Mouse (Mus musculus): ENCODE measurements around the gene Zfp644.

Zfp644 gene

GRCm38 (mm10) chr5:106590686-106591085 is 106.4 kb downstream of the Zfp644 start:
- DNase-seq = no peak

DNA sequence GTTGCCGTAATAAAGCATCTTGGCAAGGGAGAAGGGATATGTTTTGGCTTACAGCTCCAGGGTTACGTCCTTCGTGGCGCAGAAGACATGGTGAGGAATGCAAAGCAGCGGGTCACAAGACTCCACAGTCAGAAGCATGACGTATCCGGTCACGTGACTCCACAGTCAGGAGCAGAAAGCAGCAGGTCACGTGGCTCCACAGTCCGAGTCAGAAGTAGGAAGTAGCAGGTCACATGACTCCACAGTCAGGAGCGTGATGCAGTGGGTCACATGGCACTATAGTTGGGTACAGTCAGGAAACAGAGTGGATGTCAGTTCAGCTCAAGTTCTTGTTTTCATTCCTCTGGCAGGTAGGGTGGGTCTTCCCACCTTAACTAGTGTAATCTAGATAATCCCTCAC is 107.4 kb downstream of the Zfp644 start:
- no peak for DNase-seq

- no peak for DNase-seq
Measured at GRCm38 (mm10) chr5:106589006-106589405, 108.1 kb downstream of the Zfp644 start.

- no peak for DNase-seq
Measured at GRCm38 (mm10) chr5:106580943-106581342, 116.1 kb downstream of the Zfp644 start.

DNA sequence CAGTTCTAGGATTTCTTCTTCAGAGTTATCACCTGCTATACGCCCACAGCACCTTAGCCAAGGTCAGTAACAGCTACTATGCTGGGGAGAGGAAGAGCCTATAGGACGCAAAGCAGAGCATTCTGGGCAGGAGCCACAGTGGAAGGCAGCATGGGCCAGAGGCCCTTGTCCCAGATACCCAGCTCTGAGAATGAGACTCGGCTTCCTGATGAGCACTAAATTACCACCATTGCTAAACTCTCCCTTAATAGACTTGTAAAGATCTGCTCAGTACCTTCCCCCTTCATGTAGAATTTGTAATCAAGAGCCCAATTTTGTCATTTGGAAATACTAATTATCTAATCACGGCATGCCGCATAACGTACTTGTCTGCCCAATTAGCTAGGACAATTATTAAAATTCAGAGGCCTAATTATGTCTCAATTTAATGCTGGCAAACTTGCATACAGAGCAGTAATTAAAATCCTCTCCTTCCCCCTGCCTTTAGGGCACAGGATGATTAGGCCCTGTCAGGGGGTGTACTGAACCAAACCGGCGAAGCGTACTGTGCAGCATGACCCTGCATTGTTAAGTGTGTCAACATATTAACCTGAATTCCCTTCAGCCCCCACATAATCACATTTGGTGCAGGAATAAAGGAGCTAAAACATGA is 119.7 kb downstream of the Zfp644 start:
- no peak for DNase-seq

- no peak for DNase-seq
Measured at GRCm38 (mm10) chr5:106575098-106575497, 122.0 kb downstream of the Zfp644 start.

DNA sequence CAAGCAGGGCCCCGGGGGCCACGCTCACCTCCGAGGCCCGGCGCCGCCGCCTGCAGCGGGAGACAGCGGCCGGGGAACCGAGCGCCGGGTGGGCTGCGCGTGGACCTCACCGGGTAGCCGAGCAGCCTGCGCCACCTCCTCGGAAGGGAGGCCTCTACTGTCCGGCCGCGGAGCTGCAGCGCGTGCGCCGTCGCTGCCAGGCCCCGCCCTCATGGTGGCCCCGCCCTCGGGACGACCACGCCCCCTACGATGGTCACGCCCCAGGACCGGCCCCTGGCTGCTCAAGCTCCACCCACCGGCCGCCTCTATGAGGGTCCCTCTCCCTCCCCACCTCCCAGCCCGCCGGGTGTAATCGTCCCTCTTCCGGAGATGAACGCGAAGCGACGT is 122.5 kb downstream of the Zfp644 start:
- peak; percentile 88 for DNase-seq

GRCm38 (mm10) chr5:106573742-106574559 is 123.1 kb downstream of the Zfp644 start:
- DNase-seq = no peak
